Mouse (Mus musculus) neural tube, embryonic 14.5 days (tissue): ENCODE measurements around the gene Col25a1. TPM values are rescaled to one million over a fixed set of nuclear protein-coding genes. Genes with fewer than 3 reads are reported as not detected.

Experiments used
- ATAC-seq: fragments of 200-750 bp; cut with Nextera tagmentation; 2 replicates; pipeline ENCODE4 v1.8.0; 2017; ENCODE audit warnings: low read depth, mild to moderate bottlenecking, moderate TSS enrichment, moderate library complexity
- H3K27ac ChIP-seq: fragments of 300-500 bp; sonication (generic); 2 replicates; pipeline ENCODE4 v1.5.1; 2014; ENCODE audit warnings: low read depth, mild to moderate bottlenecking, control low read depth, low read length, moderate library complexity, mixed read lengths
- H3K27me3 ChIP-seq: fragments of 300-500 bp; sonication (generic); 2 replicates; pipeline ENCODE4 v1.6.1; 2014; ENCODE audit warnings: low read length; ENCODE audit not compliant: control insufficient read depth, insufficient read depth
- H3K36me3 ChIP-seq: fragments of 300-500 bp; sonication (generic); 2 replicates; pipeline ENCODE4 v1.6.1; 2014; ENCODE audit warnings: low read length, mixed read lengths; ENCODE audit not compliant: control insufficient read depth, insufficient read depth
- H3K4me1 ChIP-seq: fragments of 300-500 bp; sonication (generic); 2 replicates; pipeline ENCODE4 v1.6.1; 2014; ENCODE audit warnings: low read length; ENCODE audit not compliant: control insufficient read depth, insufficient read depth
- H3K4me2 ChIP-seq: fragments of 300-500 bp; sonication (generic); 2 replicates; pipeline ENCODE4 v1.6.1; 2014; ENCODE audit warnings: mild to moderate bottlenecking, low read depth, low read length, control low read depth
- H3K4me3 ChIP-seq: fragments of 300-500 bp; sonication (generic); 2 replicates; pipeline ENCODE4 v1.5.1; 2014; ENCODE audit warnings: low read depth, low read length, control low read depth, mixed read lengths
- H3K9ac ChIP-seq: fragments of 300-500 bp; sonication (generic); replicated peaks from 2 replicates; pipeline ENCODE4 v1.6.1; 2014; ENCODE audit warnings: low read depth, mild to moderate bottlenecking, control low read depth, low read length, mixed read lengths
- H3K9me3 ChIP-seq: fragments of 300-500 bp; sonication (generic); 2 replicates; pipeline ENCODE4 v1.6.1; 2016; ENCODE audit warnings: low read length; ENCODE audit not compliant: control insufficient read depth
- WGBS: fragments of 180-500 bp; shearing (Covaris S2); extraction: QIAGEN DNeasy Blood & Tissue Kit; methylation state at CpG from one replicate; pipeline ENCODE4 v1.1.7; 2014; 5-methylcytosine and 5-hydroxymethylcytosine counted together
- polyA plus RNA-seq: library from polyadenylated mRNA; unstranded; fragments of >200 nt; fragmentation: Nextera tagmentation; extraction: Ambion mirVana; gene quantifications from 2 replicates; pipeline ENCODE4 v1.2.1, GENCODE M21; 2014

Gene Col25a1
- polyA plus RNA-seq, 1 experiment from 2014 or later, result 10.5 TPM

GRCm38 (mm10) chr3:130494665-130495396, 363.5 kb downstream of the Col25a1 start:
- no peak for ATAC-seq
- 76% methylated on average over 20 of the region's 20 CpGs for WGBS

GRCm38 (mm10) chr3:130497036-130497435, 365.7 kb downstream of the Col25a1 start:
- Histone ChIP-seq H3K27ac (no peak overlapping the region), H3K27me3 (no peaks in the 10 kb centered on the region), H3K9ac (no peak overlapping the region), H3K9me3 (no peaks in the 10 kb centered on the region), H3K4me2 (no peak overlapping the region), H3K4me3 (no peak overlapping the region), H3K36me3 (no peaks in the 10 kb centered on the region), H3K4me1 (no peaks in the 10 kb centered on the region)
- ATAC-seq, result no peak
- WGBS, result 91% methylated on average over 2 of the region's 2 CpGs

More at GRCm38 (mm10) chr3:130494665-130495396, 363.5 kb downstream of the Col25a1 start:
- Histone ChIP-seq H3K4me2 (no peak overlapping the region), H3K9me3 (no peaks in the 10 kb centered on the region), H3K4me1 (no peaks in the 10 kb centered on the region), H3K27me3 (no peaks in the 10 kb centered on the region), H3K9ac (no peak overlapping the region), H3K36me3 (no peaks in the 10 kb centered on the region), H3K4me3 (no peak overlapping the region), H3K27ac (no peak overlapping the region)

- H3K4me2 ChIP-seq, result no peak overlapping the region
- no peaks in the 10 kb centered on the region for H3K4me1 ChIP-seq
- no peak overlapping the region for H3K9ac ChIP-seq
- H3K4me3 ChIP-seq, result no peak overlapping the region
- no peak overlapping the region for H3K27ac ChIP-seq
- H3K36me3 ChIP-seq, result no peaks in the 10 kb centered on the region
- H3K9me3 ChIP-seq, result no peaks in the 10 kb centered on the region
- no peak for ATAC-seq
- no peaks in the 10 kb centered on the region for H3K27me3 ChIP-seq
- 45% methylated on average over 3 of the region's 3 CpGs for WGBS
Observed at GRCm38 (mm10) chr3:130501713-130502112, 370.4 kb downstream of the Col25a1 start.

GRCm38 (mm10) chr3:130508330-130508729, 377.0 kb downstream of the Col25a1 start:
- Histone ChIP-seq H3K9ac (no peak overlapping the region), H3K27ac (no peak overlapping the region), H3K4me3 (no peak overlapping the region), H3K27me3 (no peaks in the 10 kb centered on the region), H3K4me2 (no peak overlapping the region), H3K4me1 (no peaks in the 10 kb centered on the region), H3K36me3 (no peaks in the 10 kb centered on the region), H3K9me3 (no peaks in the 10 kb centered on the region)
- WGBS, result 86% methylated on average over 2 of the region's 2 CpGs
- ATAC-seq, result no peak

- Histone ChIP-seq H3K4me3 (no peak overlapping the region), H3K9me3 (no peaks in the 10 kb centered on the region), H3K4me2 (no peak overlapping the region), H3K9ac (no peak overlapping the region), H3K27ac (no peak overlapping the region), H3K36me3 (no peaks in the 10 kb centered on the region), H3K27me3 (no peaks in the 10 kb centered on the region), H3K4me1 (no peaks in the 10 kb centered on the region)
- WGBS, result 35% methylated on average over 9 of the region's 9 CpGs
- ATAC-seq, result peak; percentile 79; the same call in 1 of the 2 replicates
Observed at GRCm38 (mm10) chr3:130518457-130518879, 387.2 kb downstream of the Col25a1 start.

GRCm38 (mm10) chr3:130521834-130522476, 390.7 kb downstream of the Col25a1 start:
- no peak for ATAC-seq
- H3K9ac ChIP-seq, result no peak overlapping the region
- no peaks in the 10 kb centered on the region for H3K27me3 ChIP-seq
- no peaks in the 10 kb centered on the region for H3K36me3 ChIP-seq
- H3K4me2 ChIP-seq, result no peak overlapping the region
- no peak overlapping the region for H3K4me3 ChIP-seq
- no peaks in the 10 kb centered on the region for H3K4me1 ChIP-seq
- no peak overlapping the region for H3K27ac ChIP-seq
- WGBS, result 67% methylated on average over 9 of the region's 9 CpGs
- H3K9me3 ChIP-seq, result no peaks in the 10 kb centered on the region

- H3K4me1 ChIP-seq, result no peaks in the 10 kb centered on the region
- ATAC-seq, result peak; percentile 58; the same call in 1 of the 2 replicates
- H3K27ac ChIP-seq, result no peak overlapping the region
- no peaks in the 10 kb centered on the region for H3K27me3 ChIP-seq
- WGBS, result 68% methylated on average over 7 of the region's 7 CpGs
- no peak overlapping the region for H3K9ac ChIP-seq
- no peaks in the 10 kb centered on the region for H3K9me3 ChIP-seq
- H3K4me3 ChIP-seq, result no peak overlapping the region
- no peaks in the 10 kb centered on the region for H3K36me3 ChIP-seq
- no peak overlapping the region for H3K4me2 ChIP-seq
Observed at GRCm38 (mm10) chr3:130523019-130523418, 391.7 kb downstream of the Col25a1 start.

GRCm38 (mm10) chr3:130524367-130525137, 393.3 kb downstream of the Col25a1 start:
- Histone ChIP-seq H3K4me3 (no peak overlapping the region), H3K27ac (no peak overlapping the region), H3K36me3 (no peaks in the 10 kb centered on the region), H3K9ac (no peak overlapping the region), H3K4me1 (no peaks in the 10 kb centered on the region), H3K4me2 (no peak overlapping the region), H3K27me3 (no peaks in the 10 kb centered on the region), H3K9me3 (no peaks in the 10 kb centered on the region)
- 78% methylated on average over 16 of the region's 16 CpGs for WGBS
- ATAC-seq, result no peak

GRCm38 (mm10) chr3:130535021-130535420, 403.7 kb downstream of the Col25a1 start:
- Histone ChIP-seq H3K27me3 (no peaks in the 10 kb centered on the region), H3K4me2 (no peak overlapping the region), H3K9ac (no peak overlapping the region), H3K27ac (no peak overlapping the region), H3K36me3 (no peaks in the 10 kb centered on the region), H3K9me3 (no peaks in the 10 kb centered on the region), H3K4me3 (no peak overlapping the region), H3K4me1 (no peaks in the 10 kb centered on the region)
- WGBS, result 73% methylated on average over 9 of the region's 9 CpGs
- no peak for ATAC-seq
